ENCODE assay signal across 32 mouse cellular contexts in genomic region chr4:145670385-145670784, GRCm38 (mm10). TPM values are rescaled to one million over a fixed set of nuclear protein-coding genes. Genes with fewer than 3 reads are reported as not detected.
"Had no signal": no experiment of that assay in that cellular context is flagged by ENCODE, and none has a peak within 500 bp of the region (broad histone marks: within the 10 kb centered on the region; RNA-seq: fewer than 3 reads in every experiment).

TSS of gene Zfp980 (plus strand) at chr4:145670685.

RNA-seq across cellular contexts. Expression of gene Zfp980, which starts in this region (rescaled TPM):
- total RNA-seq: left cerebral cortex, postnatal 14 days; liver, adult 2 months; megakaryocyte, adult 5-6 weeks; megakaryocyte-erythroid progenitor cell, adult 5-6 weeks; midbrain, postnatal 0 days; monocyte, adult 5-6 weeks had no signal
- polyA plus RNA-seq: limb, embryonic 10.5 days; limb, embryonic 11.5 days; limb, embryonic 12.5 days; limb, embryonic 14.5 days; limb, embryonic 15.5 days; liver, adult 2 months; liver, embryonic 11.5 days; liver, embryonic 12.5 days; liver, embryonic 13.5 days; liver, embryonic 14.5 days; liver, embryonic 15.5 days; liver, embryonic 16.5 days; liver, postnatal 0 days; lung, adult 2 months; lung, embryonic 14.5 days; lung, embryonic 15.5 days; lung, embryonic 16.5 days; lung, postnatal 0 days; macrophage; midbrain, embryonic 10.5 days; midbrain, embryonic 11.5 days; midbrain, embryonic 12.5 days; midbrain, embryonic 13.5 days; midbrain, embryonic 14.5 days; midbrain, embryonic 15.5 days; midbrain, embryonic 16.5 days; midbrain, postnatal 0 days; neural tube, embryonic 11.5 days had no signal
